Mouse (Mus musculus): ENCODE data around the gene Irf7. TPM values are rescaled to one million over a fixed set of nuclear protein-coding genes. Genes with fewer than 3 reads are reported as not detected.

The Irf7 gene
- polyA plus RNA-seq, 2 experiments, result 2.1 to 3.2 TPM

DNA sequence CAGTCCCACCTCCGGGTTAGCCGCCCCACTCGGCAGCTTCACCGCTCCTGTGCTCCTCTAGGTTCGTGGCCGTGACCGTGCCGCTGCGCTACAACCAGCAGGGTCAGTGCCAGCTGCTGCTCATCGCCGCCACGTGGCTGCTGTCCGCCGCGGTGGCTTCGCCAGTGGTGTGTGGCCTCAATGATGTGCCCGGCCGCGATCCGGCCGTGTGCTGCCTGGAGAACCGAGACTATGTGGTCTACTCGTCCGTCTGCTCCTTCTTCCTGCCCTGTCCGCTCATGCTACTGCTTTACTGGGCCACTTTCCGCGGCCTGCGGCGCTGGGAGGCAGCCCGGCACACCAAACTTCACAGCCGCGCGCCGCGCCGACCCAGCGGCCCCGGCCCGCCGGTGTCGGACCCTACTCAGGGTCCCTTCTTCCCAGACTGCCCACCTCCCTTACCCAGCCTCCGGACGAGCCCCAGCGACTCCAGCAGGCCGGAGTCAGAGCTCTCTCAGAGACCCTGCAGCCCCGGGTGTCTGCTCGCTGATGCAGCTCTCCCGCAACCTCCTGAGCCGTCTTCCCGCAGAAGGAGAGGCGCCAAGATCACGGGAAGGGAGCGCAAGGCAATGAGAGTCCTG lies 27.7 kb upstream of the Irf7 start:
- H3K4me3 ChIP-seq (replicated peaks; ENCODE audit: low read length), result peak overlapping the region; percentile 39
- TF ChIP-seq POLR2A (IDR thresholded peaks at IDR 0.05; ENCODE audit: borderline replicate concordance, extremely low read depth, insufficient read depth, insufficient read length), result no peak
- peaks cover 16% of the 10 kb centered on the region; the same call in 1 of the 2 replicates for H3K36me3 ChIP-seq (ENCODE audit: control insufficient read depth, insufficient read depth, low read length)
- peak; percentile 10; the same call in 1 of the 2 replicates for ATAC-seq (ENCODE audit: low FRiP score, low read depth)
- no peak for DNase-seq (ENCODE audit: low spot score)
- peak overlapping the region; percentile 79 for H3K4me2 ChIP-seq (replicated peaks; ENCODE audit: low read depth, low read length, severe bottlenecking)
- WGBS, result under 1% methylated on average over 31 of the region's 53 CpGs
- H3K9me3 ChIP-seq (ENCODE audit: control insufficient read depth, low read length), result no peaks in the 10 kb centered on the region
- peaks cover 4% of the 10 kb centered on the region; the same call in 1 of the 2 replicates for H3K4me1 ChIP-seq (ENCODE audit: control insufficient read depth, insufficient read depth, low read length)
- peak overlapping the region; percentile 53 for H3K9ac ChIP-seq (ENCODE audit: low read depth, low read length, severe bottlenecking)
- H3K27ac ChIP-seq (replicated peaks; ENCODE audit: low read depth, low read length), result no peak overlapping the region
- H3K27me3 ChIP-seq (ENCODE audit: control insufficient read depth, insufficient read depth, low read length), result peaks cover 42% of the 10 kb centered on the region

DNA sequence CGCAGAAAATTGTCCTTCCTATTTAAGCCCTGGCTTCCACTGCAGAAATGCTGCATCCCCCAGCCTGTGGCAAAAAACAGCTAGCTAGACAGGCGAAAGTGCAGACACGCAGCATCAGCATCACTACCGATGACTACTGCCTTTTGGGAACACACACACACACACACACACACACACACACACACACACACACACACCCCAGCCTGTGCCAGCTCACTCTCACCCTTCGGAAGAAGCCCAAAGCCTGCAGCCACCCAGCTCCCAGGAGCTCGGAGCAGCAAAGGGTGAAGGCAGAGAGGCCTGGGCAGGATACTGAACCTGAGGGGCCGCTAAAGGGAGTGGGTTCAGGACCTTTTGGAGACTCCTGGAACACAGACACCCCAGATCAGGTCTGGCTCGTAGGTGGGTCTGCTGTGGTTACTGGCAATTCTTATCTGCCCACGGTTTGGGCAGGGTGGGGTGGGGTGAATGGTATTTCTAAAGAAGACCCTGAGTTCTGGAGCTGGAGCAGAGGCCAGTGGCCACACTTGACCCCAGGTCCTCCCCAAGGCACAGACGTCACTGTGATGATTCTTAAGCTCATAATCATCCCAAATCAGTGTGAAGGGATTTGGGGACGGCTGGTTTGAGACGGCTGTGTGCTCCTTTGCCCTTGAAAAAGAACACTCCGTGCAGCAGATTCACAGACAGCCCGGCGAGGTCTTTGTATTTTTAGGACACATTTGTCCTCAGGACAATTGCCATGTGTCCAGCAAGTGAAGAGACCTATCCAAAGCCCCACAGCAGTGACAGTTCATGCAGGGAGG lies 26.5 kb upstream of the Irf7 start:
- peaks cover 42% of the 10 kb centered on the region for H3K27me3 ChIP-seq (ENCODE audit: control insufficient read depth, insufficient read depth, low read length)
- H3K4me2 ChIP-seq (replicated peaks; ENCODE audit: low read depth, low read length, severe bottlenecking), result peak overlapping the region; percentile 99
- H3K4me1 ChIP-seq (ENCODE audit: control insufficient read depth, insufficient read depth, low read length), result peaks cover 4% of the 10 kb centered on the region; the same call in 1 of the 2 replicates
- H3K4me3 ChIP-seq (replicated peaks; ENCODE audit: low read length), result peak overlapping the region; percentile 55
- H3K27ac ChIP-seq (replicated peaks; ENCODE audit: low read depth, low read length), result no peak overlapping the region
- H3K9me3 ChIP-seq (ENCODE audit: control insufficient read depth, low read length), result no peaks in the 10 kb centered on the region
- ATAC-seq (ENCODE audit: low FRiP score, low read depth) (no peak), DNase-seq (ENCODE audit: low spot score) (no peak)
- H3K9ac ChIP-seq (ENCODE audit: low read depth, low read length, severe bottlenecking), result peak overlapping the region; percentile 63
- no peak for TF ChIP-seq POLR2A (IDR thresholded peaks at IDR 0.05; ENCODE audit: borderline replicate concordance, extremely low read depth, insufficient read depth, insufficient read length)
- WGBS, result 46% methylated on average over 15 of the region's 15 CpGs
- H3K36me3 ChIP-seq (ENCODE audit: control insufficient read depth, insufficient read depth, low read length), result 0 out of 2 replicates have a peak, but pooled peaks cover 11% of the 10 kb centered on the region

- Histone ChIP-seq H3K27ac (replicated peaks; ENCODE audit: low read depth, low read length) (no peak within 1 kb of the TSS), H3K4me2 (replicated peaks; ENCODE audit: low read depth, low read length, severe bottlenecking) (peak within 1 kb of the TSS; percentile 99), H3K27me3 (ENCODE audit: control insufficient read depth, insufficient read depth, low read length) (peaks cover 42% of the 10 kb centered on the region), H3K9me3 (ENCODE audit: control insufficient read depth, low read length) (no peaks in the 10 kb centered on the region), H3K36me3 (ENCODE audit: control insufficient read depth, insufficient read depth, low read length) (0 out of 2 replicates have a peak, but pooled peaks cover 4% of the 10 kb centered on the region), H3K9ac (ENCODE audit: low read depth, low read length, severe bottlenecking) (peak within 1 kb of the TSS; percentile 63), H3K4me3 (replicated peaks; ENCODE audit: low read length) (peak within 1 kb of the TSS; percentile 55), H3K4me1 (ENCODE audit: control insufficient read depth, insufficient read depth, low read length) (peaks cover 4% of the 10 kb centered on the region; the same call in 1 of the 2 replicates)
- peak; percentile 37 for DNase-seq (ENCODE audit: low spot score)
- peak; percentile 38; the same call in 1 of the 2 replicates for ATAC-seq (ENCODE audit: low FRiP score, low read depth)
- 2% methylated on average over 36 of the region's 46 CpGs for WGBS
- TF ChIP-seq POLR2A (IDR thresholded peaks at IDR 0.05; ENCODE audit: borderline replicate concordance, extremely low read depth, insufficient read depth, insufficient read length), result no peak
These were observed 25.8 kb upstream of the Irf7 start, which contains the start of gene Drd4 for GRCm38 (mm10) chr7:141291921-141292582. Drd4 (plus strand) TSS chr7:141292006.

GRCm38 (mm10) chr7:141288042-141288441 lies 21.8 kb upstream of the Irf7 start:
- TF ChIP-seq POLR2A (IDR thresholded peaks at IDR 0.05; ENCODE audit: borderline replicate concordance, extremely low read depth, insufficient read depth, insufficient read length), result no peak
- DNase-seq (ENCODE audit: low spot score), result no peak
- H3K4me2 ChIP-seq (replicated peaks; ENCODE audit: low read depth, low read length, severe bottlenecking), result no peak overlapping the region
- H3K9me3 ChIP-seq (ENCODE audit: control insufficient read depth, low read length), result no peaks in the 10 kb centered on the region
- H3K27ac ChIP-seq (replicated peaks; ENCODE audit: low read depth, low read length), result no peak overlapping the region
- ATAC-seq (ENCODE audit: low FRiP score, low read depth), result no peak
- H3K9ac ChIP-seq (ENCODE audit: low read depth, low read length, severe bottlenecking), result no peak overlapping the region
- H3K27me3 ChIP-seq (ENCODE audit: control insufficient read depth, insufficient read depth, low read length), result peaks cover 16% of the 10 kb centered on the region
- no peak overlapping the region for H3K4me3 ChIP-seq (replicated peaks; ENCODE audit: low read length)
- no peaks in the 10 kb centered on the region for H3K36me3 ChIP-seq (ENCODE audit: control insufficient read depth, insufficient read depth, low read length)
- H3K4me1 ChIP-seq (ENCODE audit: control insufficient read depth, insufficient read depth, low read length), result peaks cover 4% of the 10 kb centered on the region; the same call in 1 of the 2 replicates
- WGBS, result 81% methylated on average over 3 of the region's 3 CpGs

- Histone ChIP-seq H3K4me2 (replicated peaks; ENCODE audit: low read depth, low read length, severe bottlenecking) (no peak overlapping the region), H3K9ac (ENCODE audit: low read depth, low read length, severe bottlenecking) (no peak overlapping the region), H3K4me1 (ENCODE audit: control insufficient read depth, insufficient read depth, low read length) (0 out of 2 replicates have a peak, but pooled peaks cover 2% of the 10 kb centered on the region), H3K27ac (replicated peaks; ENCODE audit: low read depth, low read length) (no peak overlapping the region), H3K9me3 (ENCODE audit: control insufficient read depth, low read length) (no peaks in the 10 kb centered on the region), H3K27me3 (ENCODE audit: control insufficient read depth, insufficient read depth, low read length) (no peaks in the 10 kb centered on the region), H3K36me3 (ENCODE audit: control insufficient read depth, insufficient read depth, low read length) (no peaks in the 10 kb centered on the region), H3K4me3 (replicated peaks; ENCODE audit: low read length) (no peak overlapping the region)
- DNase-seq (ENCODE audit: low spot score) (no peak), ATAC-seq (ENCODE audit: low FRiP score, low read depth) (no peak)
- WGBS, result 90% methylated on average over 4 of the region's 4 CpGs
- TF ChIP-seq POLR2A (IDR thresholded peaks at IDR 0.05; ENCODE audit: borderline replicate concordance, extremely low read depth, insufficient read depth, insufficient read length), result no peak
These were observed 16.5 kb upstream of the Irf7 start for GRCm38 (mm10) chr7:141282756-141283155.

Measured in limb, embryonic 14.5 days (tissue).